Mouse (Mus musculus) heart, adult 9 months (tissue): Measurements from ENCODE around the gene Gm49510.

Experiments used
- DNase-seq, 2 experiments: peaks; one replicate each; pipeline ENCODE4 v3.0.0; 2022; ENCODE audit warnings: low spot score in 2 of 2

Gene Gm49510

GRCm38 (mm10) chr15:78878792-78879516 is 20.5 kb upstream of the Gm49510 start:
- peak in 1 of 2 experiments; percentile 53 for DNase-seq

DNA sequence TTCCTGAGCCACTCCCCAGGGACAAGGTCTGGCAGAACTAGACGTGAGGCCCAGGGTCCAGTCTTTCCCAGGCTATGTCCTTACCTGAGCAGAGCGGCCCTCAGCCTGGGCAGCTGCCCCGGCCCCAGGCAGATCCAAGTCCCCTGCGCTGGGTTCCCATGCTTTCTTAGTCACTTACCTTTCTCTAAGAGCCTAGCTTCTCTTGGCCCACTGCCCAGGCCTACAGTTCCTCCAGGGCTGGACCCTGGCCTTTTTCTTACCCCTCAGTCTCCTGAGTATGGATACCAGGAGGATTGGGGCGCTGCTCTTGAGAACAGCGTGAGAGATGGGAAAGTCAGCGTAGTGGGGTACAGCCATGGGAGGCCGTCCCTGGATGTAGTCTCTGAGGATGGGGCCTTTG is 19.0 kb upstream of the Gm49510 start:
- no peak for DNase-seq

DNA sequence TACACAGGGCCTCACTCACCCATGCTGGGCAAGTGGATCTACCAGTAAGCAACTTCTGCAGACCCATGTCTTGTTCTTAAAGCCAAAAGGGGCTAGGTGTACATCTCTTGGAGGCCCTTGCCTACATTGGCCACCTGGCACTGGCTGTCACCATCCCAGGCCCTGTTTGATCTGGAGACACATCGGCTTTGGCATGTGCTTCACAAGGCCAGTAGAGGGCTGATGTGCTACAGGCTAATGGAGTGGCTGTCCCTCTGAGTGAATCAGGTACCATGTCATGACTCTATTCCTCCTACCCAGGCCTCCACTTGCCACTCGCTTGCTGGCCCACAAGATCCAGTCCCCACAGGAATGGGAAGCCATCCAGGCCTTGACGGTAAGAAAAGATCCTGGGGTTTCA is 17.6 kb upstream of the Gm49510 start:
- DNase-seq = no peak

- no peak for DNase-seq
Observed at GRCm38 (mm10) chr15:78889401-78889853, 10.0 kb upstream of the Gm49510 start.

DNA sequence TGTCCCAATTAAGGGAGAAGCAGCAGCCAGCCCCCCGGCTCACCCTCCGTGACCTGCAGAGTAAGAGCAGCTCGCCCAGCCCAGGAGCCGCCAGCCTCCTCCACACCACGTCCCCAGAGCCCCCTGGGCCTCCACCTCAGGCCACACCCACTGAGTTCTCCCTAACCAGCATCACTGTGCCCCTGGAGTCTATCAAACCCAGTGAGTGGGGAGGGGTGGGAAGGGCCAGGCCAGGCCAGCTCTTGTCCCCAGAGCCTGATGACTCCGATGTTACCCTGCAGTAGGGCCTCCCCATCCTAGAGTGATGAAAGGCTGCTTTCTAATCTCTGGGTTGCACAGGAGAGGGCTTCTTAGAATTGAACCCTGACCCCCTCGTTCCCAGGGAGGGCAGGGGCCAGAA is 7.0 kb upstream of the Gm49510 start:
- no peak for DNase-seq

GRCm38 (mm10) chr15:78894726-78895125 is 4.7 kb upstream of the Gm49510 start:
- no peak for DNase-seq

DNA sequence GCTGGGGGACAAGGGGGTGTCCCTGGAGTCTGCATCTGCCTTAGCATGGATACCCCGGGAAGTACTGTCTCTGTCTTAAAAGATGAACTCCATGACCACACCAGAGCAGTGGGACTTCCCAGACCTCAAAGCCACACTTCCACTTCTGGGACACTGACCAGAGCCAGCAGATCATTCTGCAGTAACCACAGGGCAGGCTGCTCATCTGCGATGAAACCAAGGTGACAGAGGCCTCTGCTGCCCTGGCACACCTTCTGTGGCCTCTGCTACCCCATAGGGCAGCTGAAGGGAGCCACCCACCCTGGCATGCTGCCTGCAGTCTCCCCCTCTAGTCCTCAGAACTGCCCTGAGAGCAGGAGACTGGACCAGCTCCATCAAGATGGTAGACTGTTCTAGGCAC is 3.7 kb upstream of the Gm49510 start:
- DNase-seq = no peak

GRCm38 (mm10) chr15:78896149-78896548 is 3.3 kb upstream of the Gm49510 start:
- DNase-seq = no peak

- DNase-seq = no peak
Observed at GRCm38 (mm10) chr15:78897488-78897887, 2.0 kb upstream of the Gm49510 start.

DNA sequence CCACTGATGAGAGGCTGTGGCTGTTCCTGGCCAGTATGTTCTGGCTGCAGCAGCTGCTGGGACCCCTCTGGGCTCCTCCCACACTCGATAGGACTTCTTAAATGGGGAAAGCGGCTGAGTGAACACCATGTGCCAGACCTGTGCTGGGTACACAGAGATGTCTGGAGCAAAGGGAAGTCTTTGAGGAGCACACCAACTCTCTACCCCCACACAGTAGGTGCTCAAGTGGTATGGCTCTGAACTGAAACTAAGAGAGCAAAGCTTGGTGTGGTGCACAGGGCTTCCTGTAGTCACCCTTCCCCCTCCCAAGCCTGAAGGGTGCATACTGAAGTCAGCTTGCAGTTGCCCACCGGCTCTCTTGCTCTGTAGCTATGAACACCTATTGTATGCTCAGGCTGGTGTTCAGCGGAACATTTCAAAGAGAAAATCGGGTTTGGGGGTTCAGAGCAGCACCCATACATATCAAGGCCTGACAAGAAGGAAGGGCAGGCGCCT is 913 bp upstream of the Gm49510 start:
- no peak for DNase-seq

DNA sequence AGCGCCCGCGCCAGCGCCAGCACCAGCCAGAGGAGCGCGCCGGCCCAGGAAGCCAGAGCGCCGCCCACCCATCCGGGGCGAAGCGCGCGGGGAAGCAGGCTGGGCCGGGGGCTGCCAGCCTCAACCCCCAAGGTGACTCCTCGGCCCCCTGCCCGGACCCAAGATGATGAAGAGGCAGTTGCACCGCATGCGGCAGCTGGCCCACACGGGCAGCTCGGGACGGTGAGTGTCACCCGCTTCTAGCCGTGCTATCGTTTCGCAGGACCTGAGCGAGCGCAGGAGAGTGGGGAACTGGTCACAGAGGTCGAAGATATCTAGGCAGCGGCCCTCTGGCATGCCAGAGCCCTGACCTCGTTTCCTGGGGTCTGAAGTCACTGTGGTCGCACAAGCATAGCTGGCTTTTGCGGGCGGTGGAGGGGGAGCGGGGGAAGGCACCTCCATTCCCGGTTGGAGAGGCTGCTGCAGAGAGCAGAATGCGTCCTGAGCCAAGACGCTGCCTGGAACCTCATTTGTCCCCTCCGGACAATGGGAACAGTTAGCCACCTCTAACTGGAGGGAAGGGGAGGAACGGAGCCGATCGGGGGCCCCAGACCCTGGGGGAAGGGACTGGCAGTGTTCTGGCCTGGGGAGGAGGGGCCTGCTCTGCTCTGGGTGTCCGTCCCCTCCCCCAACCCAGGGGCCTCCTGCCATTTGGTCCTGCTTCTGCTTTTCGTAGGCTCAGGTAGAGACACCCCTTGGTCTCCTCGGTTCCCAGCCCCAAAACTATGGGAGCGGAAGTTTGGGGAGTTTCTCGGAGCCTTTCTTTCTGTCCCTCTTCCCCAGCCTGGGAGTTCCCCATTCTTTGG is 495 bp downstream of the Gm49510 start, which contains the start of gene Sh3bp1:
Gene Sh3bp1, plus strand, starts transcription at position 29 of the 845 bp plus-strand sequence.
- DNase-seq = peak; percentile 60 to 65

DNA sequence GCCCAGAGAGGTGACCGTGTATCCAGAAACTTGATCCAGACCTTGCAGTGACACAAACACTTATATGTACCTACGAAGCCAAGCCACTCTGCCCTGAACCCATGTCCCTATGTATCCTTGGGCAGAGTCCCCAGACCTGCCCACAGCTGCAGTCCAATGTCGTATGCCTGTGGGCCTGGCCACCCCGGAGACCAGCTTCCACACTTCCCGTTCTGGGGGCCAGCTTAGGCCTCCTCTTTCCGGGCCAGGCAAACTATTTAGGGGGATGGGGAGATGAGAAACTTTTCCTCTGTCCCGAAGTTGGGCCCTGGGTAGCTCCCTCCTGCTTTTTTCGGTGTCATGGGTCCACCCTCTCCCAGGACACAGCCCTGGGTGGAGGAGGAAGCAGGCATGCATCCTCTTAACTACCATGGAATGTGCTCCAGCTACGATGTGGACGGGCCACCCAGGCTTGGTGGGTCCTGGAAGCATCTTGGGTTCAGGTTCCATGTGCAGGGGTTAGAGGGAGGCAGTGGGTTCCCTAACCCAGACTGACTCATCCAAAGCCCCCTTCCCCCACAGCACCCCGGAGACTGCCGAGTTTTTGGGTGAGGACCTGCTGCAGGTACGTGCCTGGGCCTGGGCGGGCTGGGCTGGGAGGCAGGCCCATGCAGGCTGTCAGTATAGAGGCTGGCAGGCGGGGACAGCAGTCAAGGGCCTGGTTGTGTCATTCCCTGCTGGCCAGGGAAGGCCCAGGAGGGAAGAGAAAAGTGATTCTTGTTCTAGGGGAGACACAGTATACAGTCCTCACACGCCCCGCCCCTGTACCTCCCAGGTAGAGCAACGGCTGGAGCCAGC is 1.3 kb downstream of the Gm49510 start:
- no peak for DNase-seq

- no peak for DNase-seq
Observed at GRCm38 (mm10) chr15:78901422-78901789, 1.9 kb downstream of the Gm49510 start.

- DNase-seq = peak; percentile 71 to 78
Observed at GRCm38 (mm10) chr15:78903243-78903642, 3.8 kb downstream of the Gm49510 start.

DNA sequence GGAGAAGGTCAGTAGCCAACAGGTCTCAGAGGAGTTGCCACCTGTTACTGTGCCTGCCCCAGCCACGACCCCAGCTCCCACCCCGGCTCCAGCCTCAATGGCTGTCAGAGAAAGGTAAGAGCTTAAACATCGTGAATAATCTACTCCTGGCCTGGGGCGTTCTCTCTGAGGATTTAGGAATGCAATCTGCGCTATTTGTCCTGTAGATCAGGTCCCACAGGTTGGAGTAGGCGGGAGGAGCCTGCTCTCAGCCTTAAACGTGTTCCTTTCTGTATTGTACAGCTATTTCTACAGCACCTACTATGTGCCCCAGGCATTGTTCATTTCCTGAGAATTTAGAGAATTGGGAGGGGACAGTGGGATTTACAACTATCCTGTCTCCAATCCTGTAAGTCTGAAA is 8.9 kb downstream of the Gm49510 start:
- no peak for DNase-seq

- no peak for DNase-seq
Observed at GRCm38 (mm10) chr15:78908982-78909381, 9.5 kb downstream of the Gm49510 start.

GRCm38 (mm10) chr15:78912040-78912439 is 12.6 kb downstream of the Gm49510 start:
- DNase-seq = no peak

DNA sequence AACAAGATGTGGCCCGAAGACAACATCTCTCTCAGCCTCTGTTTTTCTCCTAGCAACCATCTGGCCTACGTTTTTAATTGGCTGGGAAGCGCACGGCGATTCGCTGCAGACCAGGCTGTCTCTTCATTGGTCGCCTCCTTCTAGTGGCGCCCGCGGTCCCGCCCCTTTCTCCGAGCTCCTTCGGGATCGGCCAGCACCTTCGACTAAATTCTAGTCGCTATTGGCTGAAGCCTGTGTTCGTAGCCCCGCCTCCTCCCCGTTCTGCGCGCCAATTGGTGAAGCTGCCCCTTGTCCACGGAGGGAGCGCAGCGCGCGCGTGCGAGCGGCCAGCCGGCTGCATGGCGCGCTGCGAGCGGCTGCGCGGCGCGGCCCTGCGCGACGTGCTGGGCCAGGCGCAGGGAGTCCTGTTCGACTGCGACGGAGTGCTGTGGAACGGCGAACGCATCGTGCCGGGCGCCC is 14.2 kb downstream of the Gm49510 start, which contains the start of gene Pdxp:
Gene Pdxp, plus strand, starts transcription at position 288 of the 459 bp plus-strand sequence.
- peak; percentile 89 for DNase-seq

GRCm38 (mm10) chr15:78914091-78914822 is 14.8 kb downstream of the Gm49510 start:
- DNase-seq = no peak

GRCm38 (mm10) chr15:78914823-78915659 is 15.6 kb downstream of the Gm49510 start:
- no peak for DNase-seq
